Mouse (Mus musculus): ENCODE data around the gene Nceh1. TPM values are rescaled to one million over a fixed set of nuclear protein-coding genes. Genes with fewer than 3 reads are reported as not detected.

Gene Nceh1
- total RNA-seq, 2 experiments from 2014 or later = 165 to 174 TPM

- intact Hi-C loops (cut with DNase I) = no loop called here
- DNase-seq = no peak
These were observed 39.7 kb downstream of the Nceh1 start for GRCm38 (mm10) chr3:27222488-27222887.

- intact Hi-C loops (cut with DNase I) = no loop called here
- no peak for DNase-seq
These were observed 45.1 kb downstream of the Nceh1 start for GRCm38 (mm10) chr3:27227629-27228453.

GRCm38 (mm10) chr3:27228530-27229309, 46.0 kb downstream of the Nceh1 start:
- intact Hi-C loops (cut with DNase I) = no loop called here
- DNase-seq = no peak

DNA sequence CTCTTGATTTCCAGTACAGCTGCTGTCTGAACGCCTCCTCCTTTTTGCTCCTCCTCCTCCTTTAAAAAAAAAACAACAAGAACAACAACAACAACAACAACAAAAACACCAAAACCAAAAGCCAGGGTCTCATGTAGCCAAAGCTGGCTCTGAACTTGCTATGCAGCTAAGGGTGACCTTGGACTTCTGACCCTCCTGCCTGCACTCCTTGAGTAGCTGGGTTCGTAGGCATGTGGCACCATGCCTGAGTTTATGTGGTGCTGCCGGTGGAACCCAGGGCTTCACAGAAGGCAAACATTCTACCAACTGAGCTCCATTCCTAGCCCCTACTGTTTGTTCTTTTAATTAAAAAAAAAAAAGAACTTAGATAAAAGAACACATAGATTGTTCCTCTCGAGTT, 50.6 kb downstream of the Nceh1 start:
- intact Hi-C loops (cut with DNase I) = no loop called here
- no peak for DNase-seq

DNA sequence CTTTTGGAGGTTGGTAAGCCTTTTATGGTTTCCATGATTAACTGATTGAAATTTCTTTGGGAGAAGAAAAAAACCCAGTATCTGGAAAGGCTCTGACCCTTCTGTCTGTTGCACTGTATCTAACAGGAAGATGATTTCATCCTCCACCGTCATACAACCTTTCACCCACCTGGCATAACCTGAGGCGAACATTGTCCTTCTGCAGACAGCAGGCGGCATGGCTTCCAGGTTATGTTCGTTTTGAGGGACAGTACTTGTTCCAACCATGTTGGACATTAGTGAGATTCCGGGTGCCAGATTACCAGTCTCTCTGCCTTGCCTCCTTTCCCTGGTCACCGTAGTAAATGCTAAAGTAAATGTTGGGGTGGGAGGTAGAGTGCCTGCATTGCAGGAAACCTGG, 51.1 kb downstream of the Nceh1 start:
- intact Hi-C loops (cut with DNase I) = no loop called here
- peak; percentile 29 to 74 for DNase-seq

DNA sequence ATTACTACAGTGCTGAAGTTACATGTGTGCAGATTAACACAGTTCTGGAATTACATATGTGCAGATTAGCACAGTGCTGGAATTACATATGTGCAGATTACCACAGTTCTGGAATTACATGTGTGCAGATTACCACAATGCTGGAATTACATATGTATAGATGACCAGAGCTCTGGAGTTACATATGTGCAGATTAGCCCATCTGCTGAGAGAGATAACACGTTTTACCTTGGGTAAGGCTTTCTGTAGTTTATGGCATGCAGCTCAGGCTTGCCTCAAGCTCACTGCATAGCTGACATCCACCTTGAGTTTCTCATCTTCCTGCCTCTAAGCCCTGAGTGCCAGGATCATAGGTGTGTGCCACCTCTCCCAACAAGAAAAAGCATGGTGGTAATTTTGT, 52.2 kb downstream of the Nceh1 start:
- intact Hi-C loops (cut with DNase I) = loop anchor here (5.0 kb wide), 1 partner anchor 168 kb away; no protein-coding TSS in a partner anchor
- DNase-seq = no peak

DNA sequence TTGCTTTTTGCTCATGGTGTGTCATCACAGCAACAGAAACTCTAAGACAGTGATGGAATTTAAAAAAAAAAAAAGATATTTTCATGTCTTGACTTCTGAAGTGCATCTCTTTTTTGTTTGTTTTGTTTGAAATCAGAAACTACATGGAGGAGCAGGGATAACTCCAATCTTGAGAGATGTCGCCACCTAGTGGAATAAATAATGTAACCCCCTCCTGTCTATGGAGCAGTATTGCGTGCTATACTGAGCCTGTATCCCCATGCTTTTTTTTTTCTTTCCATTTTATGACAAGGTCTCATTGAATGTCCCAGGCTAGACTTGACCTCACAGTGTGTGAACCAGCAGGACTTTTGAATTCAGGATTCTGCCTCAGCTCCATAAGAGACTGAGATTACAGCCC, 54.5 kb downstream of the Nceh1 start:
- intact Hi-C loops (cut with DNase I) = loop anchor here (1.0 to 5.0 kb wide), 2 partner anchors 56 to 170 kb away; no protein-coding TSS in a partner anchor
- peak in 1 of 2 experiments; percentile 71 for DNase-seq

DNA sequence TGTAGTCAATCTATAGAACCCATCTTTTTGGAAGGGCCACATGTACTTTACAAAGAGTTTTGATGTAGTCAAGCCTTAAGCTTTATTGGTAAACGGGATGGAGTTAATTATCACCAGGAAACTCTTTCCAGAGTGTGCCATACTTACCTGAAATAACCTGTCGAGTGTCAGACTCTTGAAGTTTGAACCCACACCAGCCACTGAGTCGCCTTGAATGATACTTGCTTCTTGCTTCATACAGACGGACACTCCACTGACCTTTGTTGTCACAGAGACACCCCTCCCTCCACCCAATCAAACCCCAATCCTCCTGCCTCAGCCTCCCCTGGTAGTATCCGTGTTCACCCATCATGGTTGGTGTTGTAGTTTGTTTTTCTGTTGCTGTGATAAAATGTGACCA, 55.8 kb downstream of the Nceh1 start:
- intact Hi-C loops (cut with DNase I) = loop anchor here (5.0 kb wide), 1 partner anchor 171 kb away; no protein-coding TSS in a partner anchor
- no peak for DNase-seq

GRCm38 (mm10) chr3:27239568-27239967, 56.8 kb downstream of the Nceh1 start:
- intact Hi-C loops (cut with DNase I) = loop anchor here (5.0 kb wide), 1 partner anchor 172 kb away; no protein-coding TSS in a partner anchor
- peak; percentile 72 to 81 for DNase-seq

DNA sequence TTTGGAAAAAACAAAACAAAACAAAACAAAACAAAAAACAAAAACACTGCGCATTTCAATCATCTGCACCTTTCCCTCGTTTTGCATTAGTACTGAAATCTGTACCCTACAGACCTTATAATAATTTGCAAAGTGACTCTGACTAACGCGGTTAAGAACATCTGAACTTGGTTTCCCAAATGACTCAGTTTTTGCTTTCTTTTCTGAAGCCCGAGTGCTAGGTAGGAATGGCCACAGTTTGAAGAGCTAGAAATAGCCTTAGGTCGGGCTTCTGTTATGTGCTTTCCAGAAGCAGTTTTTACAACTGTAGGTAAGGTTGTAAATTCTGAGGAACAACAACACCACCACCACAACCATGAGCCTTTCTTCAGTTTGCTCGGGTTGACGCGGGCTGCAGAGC, 59.1 kb downstream of the Nceh1 start:
- DNase-seq = no peak
- intact Hi-C loops (cut with DNase I) = no loop called here

DNA sequence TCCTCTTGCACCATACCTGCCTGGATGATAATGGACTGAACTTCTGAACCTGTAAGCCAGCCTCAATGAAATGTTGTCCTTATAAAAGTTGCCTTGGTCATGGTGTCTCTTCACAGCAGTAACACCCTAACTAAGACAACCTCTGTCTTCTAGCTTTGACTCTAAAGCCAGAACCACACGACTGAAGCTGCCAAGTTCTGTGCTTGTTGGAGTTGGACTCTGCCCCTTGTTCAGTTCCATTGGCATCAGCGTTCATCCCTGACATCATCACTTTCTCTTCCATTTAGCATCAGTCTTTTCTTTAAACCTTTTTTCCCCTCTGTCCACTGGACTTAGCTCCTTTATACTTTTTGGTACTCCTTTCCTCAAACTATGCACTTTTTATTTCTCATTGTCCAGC, 63.4 kb downstream of the Nceh1 start:
- intact Hi-C loops (cut with DNase I) = no loop called here

GRCm38 (mm10) chr3:27247785-27248184, 65.0 kb downstream of the Nceh1 start:
- DNase-seq = no peak
- intact Hi-C loops (cut with DNase I) = no loop called here

More for the DNA sequence above, 63.4 kb downstream of the Nceh1 start:
- DNase-seq = no peak

DNA sequence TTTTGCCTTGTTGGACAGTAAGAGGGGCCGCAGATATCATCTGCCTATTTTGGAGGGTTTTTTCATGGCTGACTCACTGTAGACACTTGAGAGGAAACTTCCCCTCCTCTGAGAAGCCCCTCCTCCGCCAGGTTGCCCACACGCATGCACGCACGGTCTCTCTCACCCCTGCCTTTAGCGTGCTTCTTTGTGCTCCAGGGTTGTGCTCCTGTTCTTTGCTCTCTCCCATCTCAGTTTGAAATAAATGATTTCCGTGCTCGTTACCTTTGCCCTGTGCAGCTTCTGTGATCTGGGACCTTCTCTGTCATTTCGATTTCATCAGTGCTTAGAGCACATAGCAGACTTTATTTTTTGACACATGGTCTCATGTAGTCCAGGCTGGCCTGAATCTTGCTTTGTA, 66.3 kb downstream of the Nceh1 start:
- intact Hi-C loops (cut with DNase I) = no loop called here
- no peak for DNase-seq

DNA sequence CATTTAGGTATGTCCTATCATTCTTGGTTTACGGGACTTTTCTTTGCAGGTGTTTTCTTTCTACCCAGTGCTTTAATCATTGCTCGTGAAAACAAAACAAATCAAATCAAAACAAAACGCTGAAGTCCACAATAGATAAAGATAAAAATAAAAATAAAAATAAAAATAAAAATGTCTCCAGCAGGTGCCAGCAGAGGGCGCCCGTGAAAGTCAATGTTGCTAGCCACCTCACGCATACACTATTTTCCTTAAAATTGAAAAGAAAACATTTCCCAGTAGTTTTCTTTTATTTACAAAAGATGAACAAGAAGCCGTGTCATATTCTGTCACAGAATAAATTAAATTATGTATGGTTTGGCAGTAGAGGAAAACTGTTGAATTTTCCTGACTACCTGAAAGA, 68.2 kb downstream of the Nceh1 start:
- intact Hi-C loops (cut with DNase I) = loop anchor here (5.0 kb wide), 2 partner anchors 86 to 216 kb away; no protein-coding TSS in a partner anchor
- DNase-seq = no peak

GRCm38 (mm10) chr3:27258461-27258860, 75.7 kb downstream of the Nceh1 start:
- DNase-seq = no peak
- intact Hi-C loops (cut with DNase I) = no loop called here

DNA sequence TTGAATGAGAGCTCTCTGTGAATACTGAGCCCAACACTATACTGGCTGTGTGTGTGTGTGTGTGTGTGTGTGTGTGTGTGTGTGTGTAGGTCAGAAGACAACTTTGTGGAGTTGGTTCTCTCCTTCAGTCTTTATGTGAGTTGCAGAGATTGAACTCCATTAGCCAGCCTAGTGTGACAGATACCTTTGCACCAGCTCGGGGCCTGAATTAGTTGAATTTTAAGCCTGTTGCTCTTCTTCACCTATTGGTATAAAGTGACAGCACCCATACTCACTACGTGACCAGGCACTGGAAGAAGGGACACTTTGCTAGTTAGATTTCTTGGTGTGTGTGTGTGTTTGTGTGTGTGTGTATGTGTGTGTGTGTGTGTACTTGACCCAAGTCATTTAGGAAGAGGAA, 77.6 kb downstream of the Nceh1 start:
- intact Hi-C loops (cut with DNase I) = no loop called here
- DNase-seq = no peak

GRCm38 (mm10) chr3:27267327-27267726, 84.6 kb downstream of the Nceh1 start:
- intact Hi-C loops (cut with DNase I) = loop anchor here (5.0 kb wide), 2 partner anchors 75 to 190 kb away; no protein-coding TSS in a partner anchor
- peak; percentile 19 to 40 for DNase-seq

- DNase-seq = no peak
- intact Hi-C loops (cut with DNase I) = loop anchor here (5.0 kb wide), 2 partner anchors 74 to 189 kb away; no protein-coding TSS in a partner anchor
These were observed 85.1 kb downstream of the Nceh1 start for GRCm38 (mm10) chr3:27267887-27268286.

DNA sequence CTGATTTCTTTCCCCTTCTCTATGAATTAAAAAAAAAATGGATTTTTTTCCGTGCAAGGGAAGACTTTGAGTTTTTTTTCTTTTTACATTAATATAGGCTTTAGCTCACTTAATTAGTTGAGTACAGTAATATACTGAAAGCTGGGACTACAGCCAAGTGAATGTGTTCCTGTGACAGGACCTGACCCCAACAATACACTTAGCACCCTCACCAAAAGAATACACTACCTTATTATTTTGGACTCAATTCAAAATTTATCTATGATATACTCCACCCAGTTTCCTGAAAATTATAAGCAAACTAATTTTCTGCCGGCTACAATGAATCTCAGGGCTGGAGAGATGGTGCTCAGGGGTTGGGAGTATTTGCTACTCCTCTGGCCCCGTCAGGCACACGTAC, 86.4 kb downstream of the Nceh1 start:
- DNase-seq = no peak
- intact Hi-C loops (cut with DNase I) = loop anchor here (5.0 kb wide), 2 partner anchors 73 to 188 kb away; no protein-coding TSS in a partner anchor

- intact Hi-C loops (cut with DNase I) = loop anchor here (2.0 kb wide), 1 partner anchor 46 kb away; the partner anchor contains the start of gene Tnfsf10
- peak; percentile 44 to 55 for DNase-seq
These were observed 87.6 kb downstream of the Nceh1 start for GRCm38 (mm10) chr3:27270160-27270962.
